Mouse (Mus musculus): ENCODE data around the gene Cog7.

DNA sequence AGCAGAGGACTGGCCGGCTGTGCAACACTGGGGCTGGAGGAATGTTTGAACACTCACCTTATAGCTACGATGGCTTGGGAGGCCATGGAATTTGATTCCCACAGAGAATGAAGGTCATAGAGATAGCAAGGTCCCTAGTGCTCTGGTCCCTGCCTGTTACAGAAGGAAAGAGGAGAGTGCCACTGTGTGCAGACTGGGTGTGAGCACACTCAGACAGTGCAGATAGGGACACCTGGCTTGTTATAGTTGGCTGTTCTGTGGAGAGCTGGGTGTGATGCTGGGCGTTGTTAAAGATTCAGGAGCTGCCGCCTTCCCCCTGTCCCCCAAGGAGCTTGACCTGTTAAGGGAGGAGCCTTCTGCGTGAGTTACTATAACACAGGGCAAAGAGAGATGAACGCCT lies 84.8 kb downstream of the Cog7 start:
- no peak for TF ChIP-seq CTCF (IDR thresholded peaks at IDR 0.05; ENCODE audit: low read depth, low read length)
- no peak for TF ChIP-seq GATA1 (IDR thresholded peaks at IDR 0.05; ENCODE audit: borderline replicate concordance, low read length)
- TF ChIP-seq POLR2AphosphoS5 (IDR thresholded peaks at IDR 0.05; ENCODE audit: insufficient replicate concordance, low read depth, low read length) = no peak

Measured in G1E (cell line).